Mouse (Mus musculus) G1E (cell line): Measurements from ENCODE around the gene Iars2.

Experiments used
- CTCF ChIP-seq: IDR thresholded peaks from 2 replicates; pipeline ENCODE4 v1.5.1; 2012; ENCODE audit warnings: low read depth, low read length, inconsistent platforms, mixed read lengths
- GATA2 ChIP-seq: IDR thresholded peaks from 2 replicates; pipeline ENCODE4 v1.6.1; 2012; ENCODE audit warnings: low read depth, low read length, inconsistent platforms, borderline replicate concordance

GRCm38 (mm10) chr1:185296850-185297249 is 32.3 kb downstream of the Iars2 start:
- TF ChIP-seq GATA2, result no peak
- no peak for TF ChIP-seq CTCF
